Mouse (Mus musculus) CH12.LX (cell line): ENCODE measurements around the gene Itpr2. TPM values are rescaled to one million over a fixed set of nuclear protein-coding genes. Genes with fewer than 3 reads are reported as not detected.

Experiments
- DNase-seq: peaks from one replicate; pipeline ENCODE4 v3.0.0-alpha.2; 2013; ENCODE audit errors: extremely low read depth
- H3K27ac ChIP-seq: 2 replicates; pipeline ENCODE4 v1.5.1; 2012; ENCODE audit warnings: low read depth, mild to moderate bottlenecking, control low read depth, moderate library complexity; ENCODE audit not compliant: insufficient read depth
- H3K27me3 ChIP-seq: replicated peaks from 2 replicates; pipeline ENCODE3; 2012; ENCODE audit warnings: inconsistent platforms
- H3K36me3 ChIP-seq, 2 experiments: replicated peaks in 1 of 2; 2 replicates each; pipeline versions ENCODE3 to v1.6.1; 2012; ENCODE audit warnings: inconsistent platforms in 1 of 2, low read length in 1 of 2, mild to moderate bottlenecking in 1 of 2, mixed read lengths in 1 of 2, moderate library complexity in 1 of 2; ENCODE audit not compliant: control insufficient read depth in 1 of 2, insufficient read depth in 1 of 2
- H3K4me1 ChIP-seq, 2 experiments: 2 replicates each; pipeline ENCODE4 v1.6.1; 2012; ENCODE audit warnings: inconsistent platforms in 1 of 2, moderate library complexity in 1 of 2; ENCODE audit not compliant: insufficient read depth in 2 of 2, control insufficient read depth in 1 of 2
- H3K4me2 ChIP-seq: 2 replicates; pipeline ENCODE4 v1.6.1; 2012; ENCODE audit warnings: low read depth, mild to moderate bottlenecking, control low read depth; ENCODE audit not compliant: poor library complexity, insufficient read depth, severe bottlenecking
- H3K4me3 ChIP-seq, 3 experiments: fragments of 150-350 bp in 1 of 3; sonication (generic) in 1 of 3; replicated peaks in 1 of 3; 2 replicates each; pipeline versions ENCODE3 to v1.5.1; 2011 to 2012; ENCODE audit warnings: low read depth in 2 of 3, low read length in 2 of 3, mild to moderate bottlenecking in 2 of 3, moderate library complexity in 2 of 3, control low read depth in 1 of 3, improper control_type of control experiment in 1 of 3, inconsistent platforms in 1 of 3, mixed read lengths in 1 of 3; ENCODE audit not compliant: poor library complexity in 1 of 3
- H3K79me2 ChIP-seq: replicated peaks from 2 replicates; pipeline ENCODE4 v1.6.1; 2012; ENCODE audit warnings: mild to moderate bottlenecking, moderate library complexity; ENCODE audit not compliant: control insufficient read depth, poor library complexity, insufficient read depth, severe bottlenecking; ENCODE audit errors: extremely low read depth
- H3K9ac ChIP-seq: 2 replicates; pipeline ENCODE4 v1.6.1; 2012; ENCODE audit warnings: low read depth, mild to moderate bottlenecking, control low read depth, moderate library complexity; ENCODE audit not compliant: insufficient read depth
- H3K9me3 ChIP-seq: replicated peaks from 2 replicates; pipeline ENCODE3; 2012; ENCODE audit warnings: low read length, inconsistent platforms, mixed read lengths
- BHLHE40 ChIP-seq: IDR thresholded peaks from 2 replicates; pipeline ENCODE4 v1.6.1; 2011; ENCODE audit warnings: mild to moderate bottlenecking, low read depth, low read length, improper control_type of control experiment
- CTCF ChIP-seq, 2 experiments: IDR thresholded peaks in 1 of 2; conservative IDR thresholded peaks in 1 of 2; 2 replicates each; pipeline ENCODE4 v1.5.1; 2011 to 2012; ENCODE audit warnings: low read depth in 2 of 2, low read length in 2 of 2, improper control_type of control experiment in 1 of 2, inconsistent platforms in 1 of 2, mild to moderate bottlenecking in 1 of 2, moderate library complexity in 1 of 2
- E2F4 ChIP-seq: IDR thresholded peaks from 2 replicates; pipeline ENCODE4 v1.6.1; 2011; ENCODE audit warnings: low read depth, low read length, improper control_type of control experiment; ENCODE audit not compliant: insufficient replicate concordance
- HCFC1 ChIP-seq: IDR thresholded peaks from 2 replicates; pipeline ENCODE4 v1.6.1; 2012; ENCODE audit warnings: low read depth, mild to moderate bottlenecking, inconsistent platforms, low read length, improper control_type of control experiment
- IRF4 ChIP-seq: IDR thresholded peaks from 2 replicates; pipeline ENCODE4 v1.6.1; 2014; ENCODE audit warnings: low read depth, mild to moderate bottlenecking, inconsistent platforms, low read length, improper control_type of control experiment
- JUND ChIP-seq: conservative IDR thresholded peaks from 2 replicates; pipeline ENCODE4 v1.6.1; 2011; ENCODE audit warnings: low read depth, low read length, improper control_type of control experiment
- KAT2A ChIP-seq: IDR thresholded peaks from 2 replicates; pipeline ENCODE4 v1.6.1; 2012; ENCODE audit warnings: low read length, improper control_type of control experiment, inconsistent platforms; ENCODE audit not compliant: insufficient replicate concordance
- MAFK ChIP-seq: IDR thresholded peaks from 2 replicates; pipeline ENCODE4 v1.6.1; 2011; ENCODE audit warnings: low read length, improper control_type of control experiment; ENCODE audit not compliant: insufficient replicate concordance
- MAZ ChIP-seq: IDR thresholded peaks from 2 replicates; pipeline ENCODE4 v1.6.1; 2012; ENCODE audit warnings: low read depth, mild to moderate bottlenecking, inconsistent platforms, low read length, improper control_type of control experiment, moderate library complexity
- MEF2A ChIP-seq: IDR thresholded peaks from 2 replicates; pipeline ENCODE4 v1.6.1; 2014; ENCODE audit warnings: low read depth, mild to moderate bottlenecking, inconsistent platforms, low read length, improper control_type of control experiment, borderline replicate concordance
- MYC ChIP-seq: IDR thresholded peaks from 2 replicates; pipeline ENCODE4 v1.6.1; 2011; ENCODE audit warnings: low read depth, mild to moderate bottlenecking, improper control_type of control experiment, low read length
- NRF1 ChIP-seq: IDR thresholded peaks from 2 replicates; pipeline ENCODE4 v1.6.1; 2014; ENCODE audit warnings: low read depth, mild to moderate bottlenecking, inconsistent platforms, low read length, improper control_type of control experiment, moderate library complexity
- PAX5 ChIP-seq: IDR thresholded peaks from 2 replicates; pipeline ENCODE4 v1.6.1; 2012; ENCODE audit warnings: low read length, inconsistent platforms, mixed read lengths
- RAD21 ChIP-seq: IDR thresholded peaks from 2 replicates; pipeline ENCODE4 v1.6.1; 2011; ENCODE audit warnings: low read depth, mild to moderate bottlenecking, low read length, improper control_type of control experiment, moderate library complexity
- SMC3 ChIP-seq: IDR thresholded peaks from 2 replicates; pipeline ENCODE4 v1.6.1; 2011; ENCODE audit warnings: low read depth, low read length, improper control_type of control experiment
- ZC3H11A ChIP-seq: IDR thresholded peaks from 2 replicates; pipeline ENCODE4 v1.6.1; 2012; ENCODE audit warnings: low read depth, mild to moderate bottlenecking, inconsistent platforms, low read length, improper control_type of control experiment
- ZMIZ1 ChIP-seq: IDR thresholded peaks from 2 replicates; pipeline ENCODE4 v1.6.1; 2012; ENCODE audit warnings: low read depth, mild to moderate bottlenecking, inconsistent platforms, low read length, improper control_type of control experiment
- ZNF384 ChIP-seq: IDR thresholded peaks from 2 replicates; pipeline ENCODE4 v1.6.1; 2012; ENCODE audit warnings: low read depth, low read length, improper control_type of control experiment, inconsistent platforms
- dilution Hi-C: fragments of 300-500 bp; cut with MboI; formaldehyde crosslinking; loops from 2 replicates; pipeline ENCODE4 v1.14.3; 2020; ENCODE audit warnings: low sequenced_read_pairs; ENCODE audit not compliant: extremely low pct_unique_long_range_greater_than_20kb, extremely low pct_ligation_motif_present
- in situ Hi-C: fragments of 300-500 bp; cut with MboI; formaldehyde crosslinking; loops from 3 replicates; pipeline ENCODE4 v1.14.3; 2019; ENCODE audit warnings: low sequenced_read_pairs, low pct_ligation_motif_present, low pct_unique_long_range_greater_than_20kb, mixed read lengths
- polyA plus RNA-seq: library from polyadenylated mRNA; unstranded; fragments of >175 nt; gene quantifications from 2 replicates; pipeline ENCODE4 v1.2.1, GENCODE M21; 2012; ENCODE audit warnings: low read depth; ENCODE audit not compliant: insufficient read length
- total RNA-seq, 2 experiments: library from RNA; depleted of rRNA; stranded (reverse); fragments of 300-350 nt in 1 of 2; fragments of >200 nt in 1 of 2; gene quantifications; 2 replicates each; pipeline ENCODE4 v1.2.3; 2012 to 2014

Gene Itpr2
- total and polyA plus RNA-seq, 3 experiments: 3.5 to 8.9 (median 4.4) TPM

DNA sequence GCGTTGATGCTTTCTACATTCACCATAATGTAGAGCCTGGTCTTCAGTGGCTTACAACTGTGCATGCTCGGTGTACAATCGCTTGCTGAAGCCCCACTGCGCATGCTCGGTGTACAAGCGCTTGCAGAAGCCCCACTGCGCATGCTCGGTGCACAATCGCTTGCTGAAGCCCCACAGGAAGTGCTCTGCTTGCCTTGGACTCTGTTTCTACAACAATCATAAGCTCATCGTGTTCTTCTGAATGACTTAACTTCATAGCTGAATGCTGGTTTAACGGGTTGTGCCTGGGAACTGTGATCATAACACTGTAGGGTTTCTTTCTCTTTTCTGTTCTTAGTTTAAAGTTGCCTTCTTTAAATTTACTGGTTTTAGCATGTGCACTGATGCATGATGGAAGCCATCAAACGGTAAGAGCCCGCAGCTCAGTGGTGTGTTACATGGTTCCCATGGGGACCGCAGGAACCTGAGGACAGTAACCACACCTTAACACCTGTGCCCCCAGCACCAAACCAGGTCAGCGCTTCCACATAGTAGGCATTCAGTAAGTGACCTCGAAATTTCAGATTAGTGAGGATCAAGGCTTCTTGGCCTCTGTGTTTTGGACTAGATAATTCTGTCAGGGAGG, 90.5 kb downstream of the Itpr2 start:
- Histone ChIP-seq H3K4me1 (peaks cover 5 to 27% of the 10 kb centered on the region in 2 experiments; a peak in 3 of 4 replicates), H3K4me3 (no peak overlapping the region), H3K36me3 (peaks cover 0 to 6% of the 10 kb centered on the region in 2 experiments), H3K27me3 (no peaks in the 10 kb centered on the region), H3K79me2 (no peaks in the 10 kb centered on the region; the same call in 1 of the 2 replicates), H3K27ac (no peak overlapping the region), H3K4me2 (no peak overlapping the region), H3K9me3 (no peaks in the 10 kb centered on the region), H3K9ac (no peak overlapping the region)
- in situ Hi-C loops: loop anchor here (25.0 kb wide), 1 partner anchor 351 kb away; no protein-coding TSS in a partner anchor
- dilution Hi-C loops: no loop called here
- TF ChIP-seq NRF1: peak; percentile 82
- no peak for TF ChIP-seq CTCF (conservative IDR thresholded peaks at IDR 0.05 in 1 of 2, IDR thresholded peaks at IDR 0.05 in 1 of 2; ENCODE audit: low read depth in 2 of 2, low read length in 2 of 2)
- peak; percentile 60 for DNase-seq

DNA sequence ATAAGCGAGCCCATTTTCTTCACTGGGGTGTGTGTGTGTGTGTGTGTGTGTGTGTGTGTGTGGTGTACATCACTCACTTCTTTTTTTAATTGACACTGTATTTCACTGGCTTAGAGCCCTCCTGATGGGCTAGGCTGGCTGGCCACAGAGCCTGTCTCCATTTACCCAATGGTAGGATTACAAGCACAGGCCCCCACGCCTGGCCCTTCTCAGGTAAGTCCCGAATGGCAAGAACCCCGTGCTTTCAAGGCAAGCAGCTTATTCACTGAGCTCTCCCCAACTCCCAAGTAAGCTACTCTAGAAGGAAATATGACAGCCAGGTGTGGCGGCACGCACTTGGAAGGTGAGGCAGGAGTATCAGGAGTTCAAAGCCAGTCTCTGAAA, 91.6 kb downstream of the Itpr2 start:
- in situ Hi-C loops: loop anchor here (25.0 kb wide), 1 partner anchor 352 kb away; no protein-coding TSS in a partner anchor
- no peak overlapping the region for H3K4me3 ChIP-seq
- DNase-seq: no peak
- dilution Hi-C loops: no loop called here
- H3K4me2 ChIP-seq: 0 out of 2 replicates have a peak overlapping the region, but pooled peaks have one; percentile 93
- H3K27ac ChIP-seq: no peak overlapping the region
- H3K27me3 ChIP-seq: no peaks in the 10 kb centered on the region
- TF ChIP-seq JUND (no peak), PAX5 (no peak), BHLHE40 (no peak), ZC3H11A (no peak)
- H3K36me3 ChIP-seq: peaks cover 0 to 6% of the 10 kb centered on the region in 2 experiments
- no peak overlapping the region for H3K9ac ChIP-seq
- H3K9me3 ChIP-seq: no peaks in the 10 kb centered on the region
- H3K79me2 ChIP-seq: no peaks in the 10 kb centered on the region
- peaks cover 5 to 27% of the 10 kb centered on the region in 2 experiments; a peak in 3 of 4 replicates for H3K4me1 ChIP-seq

DNA sequence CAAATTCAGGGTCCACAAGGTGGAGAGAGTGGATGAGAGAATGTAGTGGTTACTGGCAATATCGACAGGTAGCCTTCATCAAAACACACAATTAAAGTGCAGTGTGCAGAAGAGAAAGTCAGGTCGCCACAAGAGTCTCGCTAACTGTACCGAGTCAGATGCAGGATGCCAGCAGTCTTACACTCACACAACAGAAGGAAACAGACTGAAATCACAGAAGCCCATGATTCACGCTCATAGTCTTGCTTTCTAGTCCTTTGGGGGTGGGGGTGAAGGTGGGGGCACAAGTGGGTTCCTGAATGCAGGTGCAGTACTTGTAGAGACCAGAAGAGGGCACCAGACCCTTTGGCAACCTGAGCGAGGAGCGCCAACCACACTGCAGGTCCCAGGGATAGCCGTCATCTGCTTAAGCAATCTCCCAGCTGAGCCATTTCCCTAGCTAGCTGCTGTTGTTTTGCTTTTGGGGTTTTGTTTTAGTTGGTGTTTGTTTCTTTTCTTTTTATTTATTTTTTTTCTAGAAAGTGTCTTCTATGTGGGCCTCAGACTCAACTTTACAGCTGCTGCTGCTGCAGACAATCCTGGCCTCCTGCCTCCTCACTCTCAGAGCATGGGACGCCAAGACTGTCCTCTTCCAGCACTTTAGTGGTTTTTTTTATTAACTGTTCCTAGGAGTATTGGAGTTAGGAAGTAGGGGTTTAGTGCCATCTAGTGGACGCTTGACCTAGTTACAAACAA, 92.2 kb downstream of the Itpr2 start:
- peak; percentile 82 for DNase-seq
- TF ChIP-seq ZMIZ1: no peak
- peak; percentile 47 for TF ChIP-seq SMC3
- TF ChIP-seq ZNF384: peak; percentile 31; the same call in 1 of the 2 replicates
- TF ChIP-seq MEF2A: no peak
- 0 out of 2 replicates have a peak, but pooled peaks have one; percentile 16 for TF ChIP-seq ZC3H11A
- no peak for TF ChIP-seq HCFC1
- TF ChIP-seq JUND: 0 out of 2 replicates have a peak, but pooled peaks have one; percentile 33
- TF ChIP-seq MAZ: peak; percentile 87
- 0 out of 2 replicates have a peak, but pooled peaks have one; percentile 41 for TF ChIP-seq MYC
- TF ChIP-seq MAFK: no peak
- TF ChIP-seq E2F4: 0 out of 2 replicates have a peak, but pooled peaks have one; percentile 13
- TF ChIP-seq CTCF (conservative IDR thresholded peaks at IDR 0.05 in 1 of 2, IDR thresholded peaks at IDR 0.05 in 1 of 2; ENCODE audit: low read depth in 2 of 2, low read length in 2 of 2): peak; percentile 77 to 90
- TF ChIP-seq IRF4: peak; percentile 43; the same call in 1 of the 2 replicates
- peak; percentile 82 for TF ChIP-seq RAD21
- no peak for TF ChIP-seq KAT2A
- TF ChIP-seq, all 38 proteins: peak for 10
- dilution Hi-C loops: no loop called here
- no peaks in the 10 kb centered on the region for H3K9me3 ChIP-seq
- peak overlapping the region; percentile 93; the same call in 1 of the 2 replicates for H3K4me2 ChIP-seq
- H3K27ac ChIP-seq: no peak overlapping the region
- H3K9ac ChIP-seq: 0 out of 2 replicates have a peak overlapping the region, but pooled peaks have one; percentile 22
- no peak overlapping the region for H3K4me3 ChIP-seq
- H3K36me3 ChIP-seq: peaks cover 0 to 7% of the 10 kb centered on the region in 2 experiments
- H3K27me3 ChIP-seq: no peaks in the 10 kb centered on the region
- in situ Hi-C loops: loop anchor here (10.0 to 25.0 kb wide), 2 partner anchors 235 to 352 kb away; partner anchors contain the start of genes Med21 and Tm7sf3
- H3K79me2 ChIP-seq: no peaks in the 10 kb centered on the region
- H3K4me1 ChIP-seq: peaks cover 5 to 27% of the 10 kb centered on the region in 2 experiments; a peak in 3 of 4 replicates
